Mouse (Mus musculus) midbrain, embryonic 14.5 days (tissue): ENCODE results near the gene Tshz3. TPM values are rescaled to one million over a fixed set of nuclear protein-coding genes. Genes with fewer than 3 reads are reported as not detected.

ENCODE experiments used
- ATAC-seq: fragments of 200-750 bp; cut with Nextera tagmentation; 2 replicates; pipeline ENCODE4 v1.8.0; 2017; ENCODE audit warnings: moderate number of reproducible peaks, moderate library complexity; ENCODE audit not compliant: low FRiP score, low TSS enrichment
- DNase-seq: peaks from one replicate; pipeline ENCODE4 v3.0.0-alpha.2; 2015
- H3K27ac ChIP-seq: fragments of 300-500 bp; sonication (generic); replicated peaks from 2 replicates; pipeline ENCODE4 v1.5.1; 2014; ENCODE audit warnings: mild to moderate bottlenecking, low read depth, low read length, moderate library complexity
- H3K27me3 ChIP-seq: fragments of 300-500 bp; sonication (generic); 2 replicates; pipeline ENCODE4 v1.6.1; 2014; ENCODE audit warnings: low read length, control low read depth, mixed read lengths; ENCODE audit not compliant: control insufficient read depth, insufficient read depth
- H3K36me3 ChIP-seq: fragments of 300-500 bp; sonication (generic); 2 replicates; pipeline ENCODE4 v1.6.1; 2014; ENCODE audit warnings: low read length, control low read depth; ENCODE audit not compliant: control insufficient read depth, insufficient read depth
- H3K4me1 ChIP-seq: fragments of 300-500 bp; sonication (generic); 2 replicates; pipeline ENCODE4 v1.6.1; 2014; ENCODE audit warnings: mild to moderate bottlenecking, antibody characterized with exemption, low read length, control low read depth; ENCODE audit not compliant: control insufficient read depth, insufficient read depth
- H3K4me2 ChIP-seq: fragments of 300-500 bp; sonication (generic); 2 replicates; pipeline ENCODE4 v1.6.1; 2014; ENCODE audit warnings: mild to moderate bottlenecking, low read length, moderate library complexity
- H3K4me3 ChIP-seq: fragments of 300-500 bp; sonication (generic); replicated peaks from 2 replicates; pipeline ENCODE4 v1.5.1; 2014; ENCODE audit warnings: low read depth, low read length
- H3K9ac ChIP-seq: fragments of 300-500 bp; sonication (generic); replicated peaks from 2 replicates; pipeline ENCODE4 v1.6.1; 2014; ENCODE audit warnings: mild to moderate bottlenecking, low read length, moderate library complexity
- H3K9me3 ChIP-seq: fragments of 300-500 bp; sonication (generic); 2 replicates; pipeline ENCODE4 v1.6.1; 2016; ENCODE audit warnings: low read length, control low read depth, mixed read lengths; ENCODE audit not compliant: control insufficient read depth
- WGBS: fragments of 180-500 bp; shearing (Covaris S2); extraction: QIAGEN DNeasy Blood & Tissue Kit; methylation state at CpG from one replicate; pipeline ENCODE4 v1.1.7; 2014; 5-methylcytosine and 5-hydroxymethylcytosine counted together
- polyA plus RNA-seq: library from polyadenylated mRNA; unstranded; fragments of >200 nt; fragmentation: Nextera tagmentation; extraction: Ambion mirVana; gene quantifications from 2 replicates; pipeline ENCODE4 v1.2.1, GENCODE M21; 2014

Gene Tshz3
- polyA plus RNA-seq = 13.6 TPM in 2 replicates

GRCm38 (mm10) chr7:36697856-36698588 is at the start of gene Tshz3:
Gene Tshz3 (plus strand): TSS chr7:36698118.
- WGBS = under 1% methylated on average over 66 of the region's 88 CpGs
- Histone ChIP-seq H3K4me3 (peak within 1 kb of the TSS; percentile 83), H3K27me3 (peaks cover 30% of the 10 kb centered on the region), H3K4me2 (peak within 1 kb of the TSS; percentile 98), H3K4me1 (peaks cover 18% of the 10 kb centered on the region), H3K27ac (peak within 1 kb of the TSS; percentile 85), H3K9ac (peak within 1 kb of the TSS; percentile 81), H3K36me3 (no peaks in the 10 kb centered on the region), H3K9me3 (no peaks in the 10 kb centered on the region)
- peak; percentile 68 for ATAC-seq
- DNase-seq = peak; percentile 86

- WGBS = 92% methylated on average over 4 of the region's 4 CpGs
- DNase-seq (no peak), ATAC-seq (no peak)
- Histone ChIP-seq H3K9ac (no peak overlapping the region), H3K4me3 (no peak overlapping the region), H3K9me3 (no peaks in the 10 kb centered on the region), H3K27me3 (no peaks in the 10 kb centered on the region), H3K27ac (no peak overlapping the region), H3K36me3 (no peaks in the 10 kb centered on the region), H3K4me1 (no peaks in the 10 kb centered on the region), H3K4me2 (no peak overlapping the region)
Measured at GRCm38 (mm10) chr7:36655931-36656330, 42.0 kb upstream of the Tshz3 start.

- Histone ChIP-seq H3K4me3 (no peak overlapping the region), H3K4me2 (no peak overlapping the region), H3K9ac (no peak overlapping the region), H3K4me1 (no peaks in the 10 kb centered on the region), H3K9me3 (no peaks in the 10 kb centered on the region), H3K27me3 (no peaks in the 10 kb centered on the region), H3K36me3 (no peaks in the 10 kb centered on the region), H3K27ac (no peak overlapping the region)
- ATAC-seq (no peak), DNase-seq (no peak)
Measured at GRCm38 (mm10) chr7:36656401-36656800, 41.5 kb upstream of the Tshz3 start.

GRCm38 (mm10) chr7:36658331-36658730 is 39.6 kb upstream of the Tshz3 start:
- Histone ChIP-seq H3K4me1 (no peaks in the 10 kb centered on the region), H3K27ac (no peak overlapping the region), H3K9ac (no peak overlapping the region), H3K36me3 (no peaks in the 10 kb centered on the region), H3K9me3 (no peaks in the 10 kb centered on the region), H3K27me3 (no peaks in the 10 kb centered on the region), H3K4me3 (no peak overlapping the region), H3K4me2 (no peak overlapping the region)
- DNase-seq (no peak), ATAC-seq (no peak)
- 6% methylated on average over 5 of the region's 5 CpGs for WGBS

- Histone ChIP-seq H3K9ac (no peak overlapping the region), H3K36me3 (no peaks in the 10 kb centered on the region), H3K9me3 (no peaks in the 10 kb centered on the region), H3K4me3 (no peak overlapping the region), H3K27ac (no peak overlapping the region), H3K27me3 (no peaks in the 10 kb centered on the region), H3K4me2 (no peak overlapping the region), H3K4me1 (no peaks in the 10 kb centered on the region)
- ATAC-seq (no peak), DNase-seq (no peak)
- WGBS = 91% methylated on average over 7 of the region's 7 CpGs
Measured at GRCm38 (mm10) chr7:36659265-36659664, 38.7 kb upstream of the Tshz3 start.

GRCm38 (mm10) chr7:36660654-36661053 is 37.3 kb upstream of the Tshz3 start:
- H3K36me3 ChIP-seq = no peaks in the 10 kb centered on the region
- DNase-seq = no peak
- 72% methylated on average over 9 of the region's 9 CpGs for WGBS
- H3K9me3 ChIP-seq = no peaks in the 10 kb centered on the region
- H3K9ac ChIP-seq = no peak overlapping the region
- no peak overlapping the region for H3K4me3 ChIP-seq
- no peaks in the 10 kb centered on the region for H3K4me1 ChIP-seq
- no peak for ATAC-seq
- no peaks in the 10 kb centered on the region for H3K27me3 ChIP-seq
- no peak overlapping the region for H3K4me2 ChIP-seq
- H3K27ac ChIP-seq = no peak overlapping the region

- H3K27ac ChIP-seq = no peak overlapping the region
- ATAC-seq (no peak), DNase-seq (no peak)
- no peaks in the 10 kb centered on the region for H3K9me3 ChIP-seq
- no peaks in the 10 kb centered on the region for H3K27me3 ChIP-seq
- no peak overlapping the region for H3K4me2 ChIP-seq
- H3K4me1 ChIP-seq = no peaks in the 10 kb centered on the region
- H3K36me3 ChIP-seq = no peaks in the 10 kb centered on the region
- no peak overlapping the region for H3K9ac ChIP-seq
- no peak overlapping the region for H3K4me3 ChIP-seq
- WGBS = 88% methylated on average over 7 of the region's 7 CpGs
Measured at GRCm38 (mm10) chr7:36663431-36663830, 34.5 kb upstream of the Tshz3 start.

GRCm38 (mm10) chr7:36667767-36668166 is 30.2 kb upstream of the Tshz3 start:
- Histone ChIP-seq H3K27me3 (no peaks in the 10 kb centered on the region), H3K4me2 (no peak overlapping the region), H3K9ac (no peak overlapping the region), H3K9me3 (no peaks in the 10 kb centered on the region), H3K4me3 (no peak overlapping the region), H3K4me1 (no peaks in the 10 kb centered on the region), H3K27ac (no peak overlapping the region), H3K36me3 (no peaks in the 10 kb centered on the region)
- WGBS = 83% methylated on average over 5 of the region's 5 CpGs
- no peak for DNase-seq
- ATAC-seq = no peak

- no peak overlapping the region for H3K4me2 ChIP-seq
- DNase-seq (no peak), ATAC-seq (no peak)
- peaks cover 19% of the 10 kb centered on the region for H3K4me1 ChIP-seq
- no peak overlapping the region for H3K27ac ChIP-seq
- H3K9me3 ChIP-seq = no peaks in the 10 kb centered on the region
- H3K9ac ChIP-seq = no peak overlapping the region
- H3K36me3 ChIP-seq = no peaks in the 10 kb centered on the region
- 13% methylated on average over 8 of the region's 8 CpGs for whole genome bisulfite sequencing
- no peak overlapping the region for H3K4me3 ChIP-seq
- peaks cover 16% of the 10 kb centered on the region for H3K27me3 ChIP-seq
Measured at GRCm38 (mm10) chr7:36678031-36678430, 19.9 kb upstream of the Tshz3 start.
